Mouse (Mus musculus): ENCODE results near the gene Cstb. TPM values are rescaled to one million over a fixed set of nuclear protein-coding genes. Genes with fewer than 3 reads are reported as not detected.
A peak's percentile ranks its signal among the peaks of the same experiment; 100 is the strongest.
"Not testable (repeated sequence)": the region's sequence is repeated elsewhere in the genome, so short reads cannot be mapped to it uniquely, and the experiment has no call there.

The Cstb gene
- polyA plus RNA-seq, 1 experiment: 355 TPM

- Histone ChIP-seq H3K79me2 (ENCODE audit: control insufficient read depth, insufficient read depth) (peaks cover 40% of the 10 kb centered on the region), H3K36me3 (ENCODE audit: control insufficient read depth, insufficient read depth) (peaks cover 60% of the 10 kb centered on the region), H3K79me3 (ENCODE audit: low read depth) (peaks cover 27% of the 10 kb centered on the region), H3ac (ENCODE audit: control insufficient read depth, insufficient read length, low read depth) (no peak overlapping the region), H3K4me3 (ENCODE audit: insufficient read depth, poor library complexity, severe bottlenecking) (no peak overlapping the region), H3K27me3 (ENCODE audit: control insufficient read depth, insufficient read depth, insufficient read length) (no peaks in the 10 kb centered on the region)
- TF ChIP-seq MAX (IDR thresholded peaks at IDR 0.05): no peak
- TF ChIP-seq CEBPB (IDR thresholded peaks at IDR 0.05; ENCODE audit: low read depth): no peak
- no peak for TF ChIP-seq MYOD1 (IDR thresholded peaks at IDR 0.05; ENCODE audit: control insufficient read depth, insufficient read length, low read depth)
- TF ChIP-seq USF1 (IDR thresholded peaks at IDR 0.05; ENCODE audit: low read depth): no peak
- TF ChIP-seq CTCF (IDR thresholded peaks at IDR 0.05; ENCODE audit: control insufficient read depth, insufficient read depth, insufficient read length): no peak
- TF ChIP-seq FOSL1 (IDR thresholded peaks at IDR 0.05; ENCODE audit: insufficient read depth, low read length, poor library complexity, severe bottlenecking): no peak
- no peak for TF ChIP-seq MYOG (IDR thresholded peaks at IDR 0.05; ENCODE audit: control insufficient read depth, extremely low read depth, insufficient read length)
Measured at GRCm38 (mm10) chr10:78409035-78409788, 16.3 kb upstream of the Cstb start.

GRCm38 (mm10) chr10:78411851-78412250 is 13.6 kb upstream of the Cstb start:
- peaks cover 36% of the 10 kb centered on the region for H3K36me3 ChIP-seq (ENCODE audit: control insufficient read depth, insufficient read depth)

GRCm38 (mm10) chr10:78412319-78413151 is 12.9 kb upstream of the Cstb start, which contains the start of gene Rrp1:
Rrp1 (minus strand) TSS chr10:78413043.
- H3K79me2 ChIP-seq (ENCODE audit: control insufficient read depth, insufficient read depth): peaks cover 40% of the 10 kb centered on the region
- H3K79me3 ChIP-seq (ENCODE audit: low read depth): peaks cover 27% of the 10 kb centered on the region
- H3ac ChIP-seq (ENCODE audit: control insufficient read depth, insufficient read length, low read depth): peak within 1 kb of the TSS; percentile 64
- H3K4me3 ChIP-seq (ENCODE audit: insufficient read depth, poor library complexity, severe bottlenecking): peak within 1 kb of the TSS; percentile 77
- H3K27me3 ChIP-seq (ENCODE audit: control insufficient read depth, insufficient read depth, insufficient read length): no peaks in the 10 kb centered on the region
- TF ChIP-seq CEBPB (IDR thresholded peaks at IDR 0.05; ENCODE audit: low read depth) (no peak), FOSL1 (IDR thresholded peaks at IDR 0.05; ENCODE audit: insufficient read depth, low read length, poor library complexity, severe bottlenecking) (no peak), MYOD1 (IDR thresholded peaks at IDR 0.05; ENCODE audit: control insufficient read depth, insufficient read length, low read depth) (no peak), MAX (IDR thresholded peaks at IDR 0.05) (peak; percentile 51), MYOG (IDR thresholded peaks at IDR 0.05; ENCODE audit: control insufficient read depth, extremely low read depth, insufficient read length) (no peak), USF1 (IDR thresholded peaks at IDR 0.05; ENCODE audit: low read depth) (no peak), CTCF (IDR thresholded peaks at IDR 0.05; ENCODE audit: control insufficient read depth, insufficient read depth, insufficient read length) (peak; percentile 97)
- peaks cover 29% of the 10 kb centered on the region for H3K36me3 ChIP-seq (ENCODE audit: control insufficient read depth, insufficient read depth)

More at GRCm38 (mm10) chr10:78411851-78412250, 13.6 kb upstream of the Cstb start:
- H3ac ChIP-seq (ENCODE audit: control insufficient read depth, insufficient read length, low read depth): peak overlapping the region; percentile 64
- peaks cover 27% of the 10 kb centered on the region for H3K79me3 ChIP-seq (ENCODE audit: low read depth)
- H3K79me2 ChIP-seq (ENCODE audit: control insufficient read depth, insufficient read depth): peaks cover 40% of the 10 kb centered on the region
- no peaks in the 10 kb centered on the region for H3K27me3 ChIP-seq (ENCODE audit: control insufficient read depth, insufficient read depth, insufficient read length)
- TF ChIP-seq CTCF (IDR thresholded peaks at IDR 0.05; ENCODE audit: control insufficient read depth, insufficient read depth, insufficient read length) (no peak), MAX (IDR thresholded peaks at IDR 0.05) (no peak), FOSL1 (IDR thresholded peaks at IDR 0.05; ENCODE audit: insufficient read depth, low read length, poor library complexity, severe bottlenecking) (no peak), CEBPB (IDR thresholded peaks at IDR 0.05; ENCODE audit: low read depth) (no peak), USF1 (IDR thresholded peaks at IDR 0.05; ENCODE audit: low read depth) (no peak), MYOG (IDR thresholded peaks at IDR 0.05; ENCODE audit: control insufficient read depth, extremely low read depth, insufficient read length) (no peak), MYOD1 (IDR thresholded peaks at IDR 0.05; ENCODE audit: control insufficient read depth, insufficient read length, low read depth) (no peak)
- peak overlapping the region; percentile 77 for H3K4me3 ChIP-seq (ENCODE audit: insufficient read depth, poor library complexity, severe bottlenecking)

- Histone ChIP-seq H3K79me2 (ENCODE audit: control insufficient read depth, insufficient read depth) (peaks cover 40% of the 10 kb centered on the region), H3ac (ENCODE audit: control insufficient read depth, insufficient read length, low read depth) (no peak overlapping the region), H3K36me3 (ENCODE audit: control insufficient read depth, insufficient read depth) (peaks cover 24% of the 10 kb centered on the region), H3K27me3 (ENCODE audit: control insufficient read depth, insufficient read depth, insufficient read length) (no peaks in the 10 kb centered on the region), H3K79me3 (ENCODE audit: low read depth) (peaks cover 27% of the 10 kb centered on the region), H3K4me3 (ENCODE audit: insufficient read depth, poor library complexity, severe bottlenecking) (peak overlapping the region; percentile 77)
- TF ChIP-seq FOSL1 (IDR thresholded peaks at IDR 0.05; ENCODE audit: insufficient read depth, low read length, poor library complexity, severe bottlenecking) (no peak), CEBPB (IDR thresholded peaks at IDR 0.05; ENCODE audit: low read depth) (no peak), MYOD1 (IDR thresholded peaks at IDR 0.05; ENCODE audit: control insufficient read depth, insufficient read length, low read depth) (no peak), USF1 (IDR thresholded peaks at IDR 0.05; ENCODE audit: low read depth) (no peak), CTCF (IDR thresholded peaks at IDR 0.05; ENCODE audit: control insufficient read depth, insufficient read depth, insufficient read length) (no peak), MYOG (IDR thresholded peaks at IDR 0.05; ENCODE audit: control insufficient read depth, extremely low read depth, insufficient read length) (no peak), MAX (IDR thresholded peaks at IDR 0.05) (no peak)
Measured at GRCm38 (mm10) chr10:78413152-78413520, 12.3 kb upstream of the Cstb start.

- H3K27me3 ChIP-seq (ENCODE audit: control insufficient read depth, insufficient read depth, insufficient read length); H3ac ChIP-seq (ENCODE audit: control insufficient read depth, insufficient read length, low read depth); H3K4me3 ChIP-seq (ENCODE audit: insufficient read depth, poor library complexity, severe bottlenecking): not testable (repeated sequence)
- H3K79me3 ChIP-seq (ENCODE audit: low read depth): peaks cover 27% of the 10 kb centered on the region
- peaks cover 32% of the 10 kb centered on the region for H3K79me2 ChIP-seq (ENCODE audit: control insufficient read depth, insufficient read depth)
- peaks cover 11% of the 10 kb centered on the region for H3K36me3 ChIP-seq (ENCODE audit: control insufficient read depth, insufficient read depth)
Measured at GRCm38 (mm10) chr10:78414936-78415335, 10.5 kb upstream of the Cstb start.

All from C2C12 (cell line).